Mouse (Mus musculus) forebrain, embryonic 12.5 days (tissue): ENCODE results near the gene Pigo. TPM values are rescaled to one million over a fixed set of nuclear protein-coding genes. Genes with fewer than 3 reads are reported as not detected.

Experiments
- ATAC-seq: fragments of 200-750 bp; cut with Nextera tagmentation; 2 replicates; pipeline ENCODE4 v1.8.0; 2017; ENCODE audit warnings: moderate TSS enrichment; ENCODE audit not compliant: low FRiP score
- H3K27ac ChIP-seq: fragments of 300-500 bp; sonication (generic); 2 replicates; pipeline ENCODE4 v1.5.1; 2016; ENCODE audit warnings: mild to moderate bottlenecking
- H3K27me3 ChIP-seq: fragments of 300-500 bp; sonication (generic); 2 replicates; pipeline ENCODE4 v1.6.1; 2016; ENCODE audit warnings: mild to moderate bottlenecking
- H3K36me3 ChIP-seq: fragments of 300-500 bp; sonication (generic); replicated peaks from 2 replicates; pipeline ENCODE4 v1.6.1; 2016; ENCODE audit warnings: mild to moderate bottlenecking
- H3K4me1 ChIP-seq: fragments of 300-500 bp; sonication (generic); 2 replicates; pipeline ENCODE4 v1.6.1; 2016
- H3K4me2 ChIP-seq: fragments of 300-500 bp; sonication (generic); 2 replicates; pipeline ENCODE4 v1.6.1; 2016; ENCODE audit warnings: mild to moderate bottlenecking, moderate library complexity
- H3K4me3 ChIP-seq: fragments of 300-500 bp; sonication (generic); replicated peaks from 2 replicates; pipeline ENCODE4 v1.5.1; 2016; ENCODE audit warnings: mild to moderate bottlenecking
- H3K9ac ChIP-seq: fragments of 300-500 bp; sonication (generic); 2 replicates; pipeline ENCODE4 v1.6.1; 2016; ENCODE audit warnings: mild to moderate bottlenecking
- H3K9me3 ChIP-seq: fragments of 300-500 bp; sonication (generic); 2 replicates; pipeline ENCODE4 v1.6.1; 2016
- WGBS: fragments of 180-500 bp; shearing (Covaris S2); methylation state at CpG from one replicate; pipeline ENCODE4 v1.1.7; 2016; 5-methylcytosine and 5-hydroxymethylcytosine counted together
- polyA plus RNA-seq: library from polyadenylated mRNA; unstranded; fragments of >200 nt; fragmentation: Nextera tagmentation; extraction: Ambion mirVana; gene quantifications from 2 replicates; pipeline ENCODE4 v1.2.1, GENCODE M21; 2016

Pigo gene
- polyA plus RNA-seq, 1 experiment from 2014 or later, result 24.9 TPM

DNA sequence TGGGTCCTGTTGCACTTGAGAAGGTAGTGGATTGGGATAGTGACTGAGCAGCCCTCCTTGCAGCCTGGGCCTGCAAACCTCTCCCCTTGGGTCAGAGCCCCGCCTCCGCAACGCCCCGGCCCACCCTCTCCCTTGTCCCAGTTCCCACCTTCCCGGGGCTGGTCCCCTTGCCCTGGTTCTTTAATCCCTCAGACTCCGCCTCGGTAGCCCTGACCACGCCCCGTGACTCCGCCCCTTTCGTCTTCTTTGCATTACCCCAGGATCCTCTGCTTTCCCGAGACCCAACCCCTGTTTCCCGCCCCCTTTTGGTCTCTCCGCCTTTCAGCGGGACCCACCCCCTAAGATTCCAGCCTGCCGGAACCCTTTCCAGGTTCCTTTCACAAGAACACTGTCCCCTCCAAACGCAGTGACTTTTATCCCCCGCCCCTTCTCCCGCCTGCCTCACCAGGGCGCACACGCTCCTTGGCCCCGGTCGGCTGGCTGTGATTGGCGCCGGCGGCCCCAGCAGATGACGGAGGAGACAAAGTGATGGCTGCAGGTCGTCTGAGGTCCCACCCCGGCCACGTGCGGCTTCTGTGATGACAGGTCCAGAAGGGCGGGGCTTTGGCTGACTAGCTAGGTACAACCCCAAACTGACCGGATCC is 20.2 kb upstream of the Pigo start, which contains the start of gene Fam214b:
TSS of gene Fam214b (minus strand) at position 562 of the 644 bp plus-strand sequence.
- no peaks in the 10 kb centered on the region for H3K9me3 ChIP-seq
- H3K4me3 ChIP-seq, result peak within 1 kb of the TSS; percentile 56
- H3K4me1 ChIP-seq, result peaks cover 35% of the 10 kb centered on the region
- H3K36me3 ChIP-seq, result no peaks in the 10 kb centered on the region; the same call in 1 of the 2 replicates
- peak within 1 kb of the TSS; percentile 97 for H3K27ac ChIP-seq
- H3K9ac ChIP-seq, result peak within 1 kb of the TSS; percentile 73
- peak; percentile 89 for ATAC-seq
- under 1% methylated on average over 33 of the region's 33 CpGs for WGBS
- H3K4me2 ChIP-seq, result peak within 1 kb of the TSS; percentile 84
- H3K27me3 ChIP-seq, result no peaks in the 10 kb centered on the region

DNA sequence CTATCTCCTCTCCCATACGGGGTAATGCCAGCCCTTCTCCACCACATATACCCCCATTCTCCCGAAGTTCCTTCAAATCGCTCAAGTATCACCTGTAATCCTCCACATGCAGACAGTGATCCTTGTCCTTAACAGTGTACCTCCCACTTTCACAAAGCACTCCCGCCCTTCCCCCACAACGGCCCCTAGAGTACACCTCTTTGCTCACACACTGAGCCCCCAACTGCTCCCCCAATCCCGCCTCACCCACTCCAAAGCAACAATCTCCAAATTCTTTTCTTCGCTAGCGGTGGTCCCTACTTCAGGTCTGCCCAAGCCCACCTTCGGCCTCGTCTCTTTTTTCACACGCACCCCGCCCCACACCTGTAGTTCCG is 19.7 kb upstream of the Pigo start:
- Histone ChIP-seq H3K36me3 (no peaks in the 10 kb centered on the region; the same call in 1 of the 2 replicates), H3K4me1 (peaks cover 40% of the 10 kb centered on the region), H3K9me3 (no peaks in the 10 kb centered on the region), H3K27ac (peak overlapping the region; percentile 97), H3K4me2 (peak overlapping the region; percentile 84), H3K9ac (peak overlapping the region; percentile 73), H3K27me3 (no peaks in the 10 kb centered on the region), H3K4me3 (peak overlapping the region; percentile 56)
- 2% methylated on average over 13 of the region's 13 CpGs for WGBS
- ATAC-seq, result peak; percentile 10; the same call in 1 of the 2 replicates

- H3K4me2 ChIP-seq, result peak overlapping the region; percentile 84
- H3K9me3 ChIP-seq, result no peaks in the 10 kb centered on the region
- H3K27ac ChIP-seq, result peak overlapping the region; percentile 97
- no peak for ATAC-seq
- peaks cover 40% of the 10 kb centered on the region for H3K4me1 ChIP-seq
- no peaks in the 10 kb centered on the region; the same call in 1 of the 2 replicates for H3K36me3 ChIP-seq
- peak overlapping the region; percentile 56 for H3K4me3 ChIP-seq
- H3K9ac ChIP-seq, result peak overlapping the region; percentile 73
- 3% methylated on average over 4 of the region's 4 CpGs for WGBS
- H3K27me3 ChIP-seq, result no peaks in the 10 kb centered on the region
These were observed 19.1 kb upstream of the Pigo start for GRCm38 (mm10) chr4:43044673-43045072.

DNA sequence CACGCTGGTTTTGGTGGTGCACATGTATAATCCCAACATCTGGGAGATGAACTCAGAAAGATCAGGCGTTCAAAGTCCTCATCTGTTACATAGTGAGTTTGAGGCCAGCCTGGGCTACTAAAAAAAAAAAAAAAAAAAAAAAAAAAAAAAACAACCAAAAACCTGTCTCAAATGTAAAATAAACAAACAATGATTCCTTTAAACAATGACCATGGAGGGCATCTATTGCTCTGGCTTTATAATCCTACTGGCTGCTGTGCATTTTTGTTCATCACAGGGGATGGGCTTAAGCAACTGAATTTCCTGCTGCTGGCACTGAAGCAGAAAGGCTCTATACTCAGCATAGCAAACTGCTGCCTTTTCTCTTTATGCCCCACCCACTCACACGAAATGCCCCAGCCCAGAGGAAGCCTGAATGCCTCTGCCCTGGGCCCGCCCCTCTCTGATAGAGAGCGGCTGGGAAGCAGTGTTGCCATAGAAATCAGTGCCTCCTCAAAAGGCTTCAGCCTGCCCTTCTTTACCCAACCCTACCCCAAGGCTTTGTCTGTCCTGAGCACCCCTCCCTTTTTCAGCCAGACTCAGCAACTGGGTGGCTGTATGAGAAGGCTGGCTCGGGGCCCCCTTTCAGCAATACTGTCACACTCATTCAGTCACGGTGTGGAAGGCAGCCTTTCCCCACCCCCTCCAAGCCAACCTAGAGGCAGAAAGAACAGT is 18.2 kb upstream of the Pigo start:
- Histone ChIP-seq H3K36me3 (no peaks in the 10 kb centered on the region; the same call in 1 of the 2 replicates), H3K4me2 (peak overlapping the region; percentile 84), H3K9me3 (no peaks in the 10 kb centered on the region), H3K9ac (peak overlapping the region; percentile 73), H3K27me3 (no peaks in the 10 kb centered on the region), H3K27ac (peak overlapping the region; percentile 97), H3K4me1 (peaks cover 49% of the 10 kb centered on the region), H3K4me3 (peak overlapping the region; percentile 56)
- peak; percentile 80 for ATAC-seq
- WGBS, result 7% methylated on average over 7 of the region's 7 CpGs

GRCm38 (mm10) chr4:43040881-43041547 is 15.4 kb upstream of the Pigo start:
- ATAC-seq, result no peak
- WGBS, result 71% methylated on average over 9 of the region's 9 CpGs
- peak overlapping the region; percentile 27 for H3K4me2 ChIP-seq
- no peaks in the 10 kb centered on the region for H3K27me3 ChIP-seq
- H3K4me3 ChIP-seq, result no peak overlapping the region
- no peak overlapping the region for H3K9ac ChIP-seq
- H3K36me3 ChIP-seq, result peaks cover 12% of the 10 kb centered on the region
- H3K4me1 ChIP-seq, result peaks cover 54% of the 10 kb centered on the region
- H3K27ac ChIP-seq, result peak overlapping the region; percentile 68
- no peaks in the 10 kb centered on the region for H3K9me3 ChIP-seq

DNA sequence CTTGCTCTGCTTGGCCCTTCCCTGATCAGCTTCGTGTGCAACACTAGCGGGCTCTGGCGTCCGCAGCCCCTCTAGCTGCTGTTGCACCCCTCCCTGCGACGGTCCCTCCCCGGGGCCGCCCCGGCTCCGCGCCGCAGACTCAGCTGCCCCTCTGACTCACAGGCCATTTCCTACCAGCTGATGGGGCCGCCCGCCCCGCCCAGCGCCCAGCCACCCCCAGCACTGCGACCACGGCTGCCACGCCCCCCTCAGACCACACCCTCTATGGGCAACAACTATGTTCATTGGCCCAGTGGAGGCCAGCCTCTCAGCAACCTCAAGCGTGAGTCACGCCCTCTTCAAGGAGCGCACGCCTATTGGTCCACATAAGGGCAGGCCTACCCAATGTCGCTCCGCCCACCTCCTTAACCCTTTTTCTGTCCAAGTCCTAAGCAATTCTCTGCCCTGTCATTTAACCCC is 14.5 kb upstream of the Pigo start:
- Histone ChIP-seq H3K27me3 (no peaks in the 10 kb centered on the region), H3K9ac (peak overlapping the region; percentile 82), H3K4me3 (peak overlapping the region; percentile 77), H3K4me1 (peaks cover 52% of the 10 kb centered on the region), H3K27ac (peak overlapping the region; percentile 85), H3K9me3 (no peaks in the 10 kb centered on the region), H3K4me2 (peak overlapping the region; percentile 82), H3K36me3 (peaks cover 21% of the 10 kb centered on the region)
- WGBS, result 1% methylated on average over 22 of the region's 25 CpGs
- ATAC-seq, result peak; percentile 94

DNA sequence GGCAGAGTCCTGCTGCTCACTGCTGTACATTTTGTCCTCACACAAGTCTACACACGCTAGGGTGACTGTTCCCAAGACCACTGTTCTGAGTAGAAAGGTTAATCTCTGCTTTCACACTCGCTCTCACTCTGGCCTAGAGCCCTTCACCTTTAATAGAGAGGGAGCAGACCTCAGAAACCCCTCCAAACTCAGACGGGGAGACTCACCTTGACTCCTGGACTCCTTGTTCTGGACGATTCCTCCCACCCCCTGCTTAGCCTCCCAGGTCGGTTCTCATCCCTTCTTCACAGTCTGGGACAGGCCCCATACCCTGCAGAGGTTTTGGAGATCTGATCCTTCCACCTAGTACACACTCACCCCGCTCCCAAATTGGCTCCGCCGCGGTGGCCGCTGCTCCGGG is 14.0 kb upstream of the Pigo start:
- peaks cover 26% of the 10 kb centered on the region for H3K36me3 ChIP-seq
- peak overlapping the region; percentile 85 for H3K27ac ChIP-seq
- peak overlapping the region; percentile 77 for H3K4me3 ChIP-seq
- ATAC-seq, result peak; percentile 22; the same call in 1 of the 2 replicates
- peak overlapping the region; percentile 82 for H3K9ac ChIP-seq
- no peaks in the 10 kb centered on the region for H3K27me3 ChIP-seq
- peaks cover 47% of the 10 kb centered on the region for H3K4me1 ChIP-seq
- H3K9me3 ChIP-seq, result no peaks in the 10 kb centered on the region
- H3K4me2 ChIP-seq, result peak overlapping the region; percentile 82
- 3% methylated on average over 11 of the region's 11 CpGs for WGBS

- no peak for ATAC-seq
- Histone ChIP-seq H3K27me3 (no peaks in the 10 kb centered on the region), H3K36me3 (peaks cover 34% of the 10 kb centered on the region), H3K4me2 (peak overlapping the region; percentile 82), H3K9ac (peak overlapping the region; percentile 82), H3K27ac (peak overlapping the region; percentile 85), H3K4me3 (peak overlapping the region; percentile 77), H3K4me1 (peaks cover 40% of the 10 kb centered on the region), H3K9me3 (no peaks in the 10 kb centered on the region)
- WGBS, result 65% methylated on average over 15 of the region's 15 CpGs
These were observed 13.2 kb upstream of the Pigo start for GRCm38 (mm10) chr4:43038567-43039495.

DNA sequence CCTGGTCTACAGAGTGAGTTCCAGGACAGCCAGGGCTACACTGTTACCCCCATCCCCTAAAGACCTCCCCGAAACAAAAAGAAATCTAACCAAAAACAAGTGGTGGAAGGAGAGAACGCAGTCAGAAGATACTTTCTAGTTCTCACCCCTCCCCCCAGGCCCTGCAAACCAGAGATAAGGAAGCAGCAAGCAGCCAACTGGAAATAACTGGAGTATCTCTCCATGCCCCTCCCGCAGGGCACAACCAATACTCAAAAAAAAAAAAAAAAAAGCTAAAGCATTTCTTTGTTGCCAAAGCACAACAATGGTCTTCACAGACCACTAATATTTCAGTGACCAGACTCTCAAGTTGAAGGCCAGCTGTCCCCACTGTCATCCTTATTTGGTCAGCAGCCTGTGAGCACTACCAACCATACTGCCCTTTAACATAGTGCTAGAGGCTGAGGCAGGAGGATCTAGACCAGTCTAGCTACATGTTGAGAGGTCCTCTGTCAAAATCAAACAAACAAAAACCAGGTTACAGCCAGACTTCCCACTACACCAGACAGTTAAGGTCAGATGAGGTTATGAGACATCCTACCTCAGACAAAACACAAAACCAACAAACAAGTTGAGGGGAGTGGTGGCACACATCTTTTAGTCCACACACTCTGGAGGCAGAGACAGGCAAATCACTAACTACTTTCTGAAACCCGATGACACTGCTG is 12.4 kb upstream of the Pigo start:
- H3K4me3 ChIP-seq, result no peak overlapping the region
- no peaks in the 10 kb centered on the region for H3K27me3 ChIP-seq
- H3K27ac ChIP-seq, result peak overlapping the region; percentile 9; the same call in 1 of the 2 replicates
- H3K36me3 ChIP-seq, result peaks cover 42% of the 10 kb centered on the region
- H3K4me1 ChIP-seq, result peaks cover 35% of the 10 kb centered on the region
- no peak for ATAC-seq
- H3K9me3 ChIP-seq, result no peaks in the 10 kb centered on the region
- H3K9ac ChIP-seq, result no peak overlapping the region
- no peak overlapping the region for H3K4me2 ChIP-seq
- WGBS, result 80% methylated on average over 4 of the region's 4 CpGs

DNA sequence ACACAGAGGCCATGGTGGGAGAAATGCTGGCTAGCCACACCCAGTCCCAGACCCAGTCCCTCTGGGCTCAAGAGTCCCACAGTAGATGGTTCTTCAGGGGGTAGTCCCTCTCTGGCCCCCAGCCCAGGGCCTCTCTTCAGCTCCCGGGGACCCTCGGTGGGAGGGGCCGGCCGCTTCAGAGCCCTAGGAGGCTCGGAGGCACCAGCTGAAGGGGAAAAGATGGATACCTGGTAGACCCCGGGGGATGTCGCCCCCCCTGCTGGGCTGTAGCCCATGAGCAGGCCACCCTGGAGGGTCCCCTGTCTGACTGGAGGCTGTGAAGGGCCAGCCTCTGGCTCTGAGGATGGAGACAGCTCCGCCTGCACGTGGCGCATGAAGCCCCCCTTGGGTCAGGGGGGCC is 10.7 kb upstream of the Pigo start:
- H3K27ac ChIP-seq, result no peak overlapping the region
- H3K9me3 ChIP-seq, result no peaks in the 10 kb centered on the region
- H3K4me1 ChIP-seq, result peaks cover 46% of the 10 kb centered on the region
- no peak overlapping the region for H3K4me2 ChIP-seq
- no peak for ATAC-seq
- 92% methylated on average over 9 of the region's 10 CpGs for WGBS
- H3K36me3 ChIP-seq, result peaks cover 42% of the 10 kb centered on the region
- no peak overlapping the region for H3K4me3 ChIP-seq
- no peak overlapping the region for H3K9ac ChIP-seq
- H3K27me3 ChIP-seq, result no peaks in the 10 kb centered on the region

- WGBS, result 85% methylated on average over 6 of the region's 6 CpGs
- H3K27ac ChIP-seq, result no peak overlapping the region
- H3K36me3 ChIP-seq, result peaks cover 42% of the 10 kb centered on the region
- H3K4me3 ChIP-seq, result no peak overlapping the region
- H3K9me3 ChIP-seq, result no peaks in the 10 kb centered on the region
- H3K9ac ChIP-seq, result no peak overlapping the region
- peaks cover 43% of the 10 kb centered on the region for H3K4me1 ChIP-seq
- no peaks in the 10 kb centered on the region for H3K27me3 ChIP-seq
- no peak overlapping the region for H3K4me2 ChIP-seq
- ATAC-seq, result no peak
These were observed 10.2 kb upstream of the Pigo start for GRCm38 (mm10) chr4:43035851-43036250.
